Mouse (Mus musculus): ENCODE measurements around the gene Mkln1. TPM values are rescaled to one million over a fixed set of nuclear protein-coding genes. Genes with fewer than 3 reads are reported as not detected.

Gene Mkln1
- polyA plus RNA-seq, 1 experiment, result 40.1 TPM

- Histone ChIP-seq H3K27me3 (ENCODE audit: control insufficient read depth, insufficient read depth, low read length) (no peaks in the 10 kb centered on the region), H3K4me1 (replicated peaks; ENCODE audit: control insufficient read depth, insufficient read depth, low read length) (no peaks in the 10 kb centered on the region), H3K36me3 (ENCODE audit: control insufficient read depth, insufficient read depth, low read length) (no peaks in the 10 kb centered on the region), H3K4me3 (ENCODE audit: control insufficient read depth, insufficient read depth, low read length) (no peak overlapping the region), H3K27ac (ENCODE audit: control insufficient read depth, insufficient read depth, low read length) (no peak overlapping the region)
- 95% methylated on average over 13 of the region's 13 CpGs for WGBS
- no peak for DNase-seq
- TF ChIP-seq POLR2A (IDR thresholded peaks at IDR 0.05; ENCODE audit: control insufficient read depth, extremely low read depth, insufficient read depth, low read length, poor library complexity), result no peak
- TF ChIP-seq CTCF (IDR thresholded peaks at IDR 0.05; ENCODE audit: borderline replicate concordance, control insufficient read depth, extremely low read depth, insufficient read depth, low read length, poor library complexity), result no peak
Measured at GRCm38 (mm10) chr6:31524121-31524520, 125.6 kb downstream of the Mkln1 start.

- Histone ChIP-seq H3K27me3 (ENCODE audit: control insufficient read depth, insufficient read depth, low read length) (no peaks in the 10 kb centered on the region), H3K4me1 (replicated peaks; ENCODE audit: control insufficient read depth, insufficient read depth, low read length) (no peaks in the 10 kb centered on the region), H3K36me3 (ENCODE audit: control insufficient read depth, insufficient read depth, low read length) (no peaks in the 10 kb centered on the region), H3K27ac (ENCODE audit: control insufficient read depth, insufficient read depth, low read length) (no peak overlapping the region), H3K4me3 (ENCODE audit: control insufficient read depth, insufficient read depth, low read length) (no peak overlapping the region)
- 90% methylated on average over 8 of the region's 8 CpGs for WGBS
- DNase-seq, result no peak
- no peak for TF ChIP-seq CTCF (IDR thresholded peaks at IDR 0.05; ENCODE audit: borderline replicate concordance, control insufficient read depth, extremely low read depth, insufficient read depth, low read length, poor library complexity)
- no peak for TF ChIP-seq POLR2A (IDR thresholded peaks at IDR 0.05; ENCODE audit: control insufficient read depth, extremely low read depth, insufficient read depth, low read length, poor library complexity)
Measured at GRCm38 (mm10) chr6:31524647-31525046, 126.1 kb downstream of the Mkln1 start.

GRCm38 (mm10) chr6:31525231-31525900 is 126.8 kb downstream of the Mkln1 start:
- no peak overlapping the region for H3K27ac ChIP-seq (ENCODE audit: control insufficient read depth, insufficient read depth, low read length)
- whole genome bisulfite sequencing, result 71% methylated on average over 6 of the region's 6 CpGs
- no peaks in the 10 kb centered on the region for H3K36me3 ChIP-seq (ENCODE audit: control insufficient read depth, insufficient read depth, low read length)
- H3K27me3 ChIP-seq (ENCODE audit: control insufficient read depth, insufficient read depth, low read length), result no peaks in the 10 kb centered on the region
- no peak overlapping the region for H3K4me3 ChIP-seq (ENCODE audit: control insufficient read depth, insufficient read depth, low read length)
- no peaks in the 10 kb centered on the region for H3K4me1 ChIP-seq (replicated peaks; ENCODE audit: control insufficient read depth, insufficient read depth, low read length)
- DNase-seq, result peak; percentile 46
- peak; percentile 78; the same call in 1 of the 2 replicates for TF ChIP-seq CTCF (IDR thresholded peaks at IDR 0.05; ENCODE audit: borderline replicate concordance, control insufficient read depth, extremely low read depth, insufficient read depth, low read length, poor library complexity)
- TF ChIP-seq POLR2A (IDR thresholded peaks at IDR 0.05; ENCODE audit: control insufficient read depth, extremely low read depth, insufficient read depth, low read length, poor library complexity), result no peak

- no peaks in the 10 kb centered on the region for H3K36me3 ChIP-seq (ENCODE audit: control insufficient read depth, insufficient read depth, low read length)
- H3K4me1 ChIP-seq (replicated peaks; ENCODE audit: control insufficient read depth, insufficient read depth, low read length), result no peaks in the 10 kb centered on the region
- H3K27ac ChIP-seq (ENCODE audit: control insufficient read depth, insufficient read depth, low read length), result no peak overlapping the region
- no peak overlapping the region for H3K4me3 ChIP-seq (ENCODE audit: control insufficient read depth, insufficient read depth, low read length)
- TF ChIP-seq CTCF (IDR thresholded peaks at IDR 0.05; ENCODE audit: borderline replicate concordance, control insufficient read depth, extremely low read depth, insufficient read depth, low read length, poor library complexity), result no peak
- no peak for TF ChIP-seq POLR2A (IDR thresholded peaks at IDR 0.05; ENCODE audit: control insufficient read depth, extremely low read depth, insufficient read depth, low read length, poor library complexity)
- WGBS, result 95% methylated on average over 5 of the region's 5 CpGs
- no peak for DNase-seq
- H3K27me3 ChIP-seq (ENCODE audit: control insufficient read depth, insufficient read depth, low read length), result no peaks in the 10 kb centered on the region
Measured at GRCm38 (mm10) chr6:31526929-31527328, 128.4 kb downstream of the Mkln1 start.

- Histone ChIP-seq H3K4me1 (replicated peaks; ENCODE audit: control insufficient read depth, insufficient read depth, low read length) (no peaks in the 10 kb centered on the region), H3K4me3 (ENCODE audit: control insufficient read depth, insufficient read depth, low read length) (no peak overlapping the region), H3K36me3 (ENCODE audit: control insufficient read depth, insufficient read depth, low read length) (no peaks in the 10 kb centered on the region), H3K27ac (ENCODE audit: control insufficient read depth, insufficient read depth, low read length) (no peak overlapping the region), H3K27me3 (ENCODE audit: control insufficient read depth, insufficient read depth, low read length) (no peaks in the 10 kb centered on the region)
- WGBS, result 70% methylated on average over 7 of the region's 7 CpGs
- no peak for TF ChIP-seq POLR2A (IDR thresholded peaks at IDR 0.05; ENCODE audit: control insufficient read depth, extremely low read depth, insufficient read depth, low read length, poor library complexity)
- no peak for TF ChIP-seq CTCF (IDR thresholded peaks at IDR 0.05; ENCODE audit: borderline replicate concordance, control insufficient read depth, extremely low read depth, insufficient read depth, low read length, poor library complexity)
- peak; percentile 27 for DNase-seq
Measured at GRCm38 (mm10) chr6:31527897-31528296, 129.4 kb downstream of the Mkln1 start.

GRCm38 (mm10) chr6:31528339-31528738 is 129.8 kb downstream of the Mkln1 start:
- Histone ChIP-seq H3K27me3 (ENCODE audit: control insufficient read depth, insufficient read depth, low read length) (no peaks in the 10 kb centered on the region), H3K36me3 (ENCODE audit: control insufficient read depth, insufficient read depth, low read length) (no peaks in the 10 kb centered on the region), H3K4me1 (replicated peaks; ENCODE audit: control insufficient read depth, insufficient read depth, low read length) (no peaks in the 10 kb centered on the region), H3K27ac (ENCODE audit: control insufficient read depth, insufficient read depth, low read length) (no peak overlapping the region), H3K4me3 (ENCODE audit: control insufficient read depth, insufficient read depth, low read length) (no peak overlapping the region)
- TF ChIP-seq CTCF (IDR thresholded peaks at IDR 0.05; ENCODE audit: borderline replicate concordance, control insufficient read depth, extremely low read depth, insufficient read depth, low read length, poor library complexity) (no peak), POLR2A (IDR thresholded peaks at IDR 0.05; ENCODE audit: control insufficient read depth, extremely low read depth, insufficient read depth, low read length, poor library complexity) (no peak)
- DNase-seq, result no peak
- WGBS, result 64% methylated on average over 5 of the region's 5 CpGs

All from thymus, adult 2 months (tissue).